In the genomic region with DNA sequence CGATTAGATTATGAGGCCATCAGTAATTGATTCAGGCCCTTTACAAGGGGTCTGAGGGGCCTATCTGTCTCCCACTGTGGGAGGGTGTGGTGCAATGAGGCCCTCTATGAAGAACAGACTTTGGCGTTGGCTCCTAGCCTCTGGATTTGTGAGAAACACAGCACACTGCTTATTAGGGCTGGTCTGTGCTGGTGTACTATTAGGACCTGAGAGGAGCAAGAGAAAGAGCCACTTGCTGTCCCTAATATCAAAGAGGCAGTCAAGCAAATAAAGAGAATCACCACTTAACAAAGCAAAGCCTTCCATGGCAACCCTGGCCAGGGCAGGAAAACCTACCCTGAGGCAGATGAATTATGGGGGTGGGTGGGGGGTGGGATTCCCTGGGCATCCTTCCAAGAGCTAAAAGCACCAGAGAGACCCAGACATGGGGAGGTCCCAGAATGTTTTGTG, we compare ENCODE assay signal across 13 mouse cellular contexts.
A peak's percentile ranks its signal among the peaks of the same experiment; 100 is the strongest.
DNase-seq lines count a peak whose midpoint lies in the region; ATAC-seq and TF ChIP-seq lines count a peak whose summit lies in the region.
"Had no signal": no experiment of that assay in that cellular context is flagged by ENCODE, and none has a peak within 500 bp of the region (broad histone marks: within the 10 kb centered on the region; RNA-seq: fewer than 3 reads in every experiment).

No protein-coding gene starts in this region.

- TF ChIP-seq CTCF in lung, postnatal 0 days (IDR thresholded peaks at IDR 0.05), result no peak

- no peaks in the 10 kb centered on the region for H3K36me3 ChIP-seq in embryonic facial prominence, embryonic 14.5 days (ENCODE audit: control insufficient read depth, insufficient read depth, low read length)
- H3K36me3 ChIP-seq in hindbrain, embryonic 13.5 days, result no peaks in the 10 kb centered on the region
- no peaks in the 10 kb centered on the region for H3K36me3 ChIP-seq in midbrain, embryonic 13.5 days
- H3K36me3 ChIP-seq in lung, postnatal 0 days (ENCODE audit: insufficient read depth, low read length), result no peaks in the 10 kb centered on the region
- H3K36me3 ChIP-seq in heart, embryonic 12.5 days, result 0 out of 2 replicates have a peak, but pooled peaks cover under 1% of the 10 kb centered on the region
- H3K36me3 ChIP-seq: lung, embryonic 15.5 days; stomach, embryonic 15.5 days had no signal

- 43% methylated on average over 2 of the region's 2 CpGs for WGBS in embryonic facial prominence, embryonic 14.5 days
- WGBS in hindbrain, embryonic 13.5 days, result 19% methylated on average over 2 of the region's 2 CpGs
- WGBS in midbrain, embryonic 13.5 days, result 2% methylated on average over 2 of the region's 2 CpGs
- WGBS in lung, postnatal 0 days, result 80% methylated on average over 2 of the region's 2 CpGs
- 45% methylated on average over 2 of the region's 2 CpGs for WGBS in heart, embryonic 12.5 days

- TF ChIP-seq EP300 in lung, postnatal 0 days (IDR thresholded peaks at IDR 0.05), result no peak

- peak; percentile 55 for ATAC-seq in embryonic facial prominence, embryonic 14.5 days (ENCODE audit: low read depth)
- ATAC-seq in hindbrain, embryonic 13.5 days (ENCODE audit: low FRiP score), result peak; percentile 91
- peak; percentile 87 for ATAC-seq in midbrain, embryonic 13.5 days
- no peak for ATAC-seq in lung, postnatal 0 days
- ATAC-seq in heart, embryonic 12.5 days (ENCODE audit: insufficient number of reproducible peaks, low FRiP score), result no peak

- no peak overlapping the region for H3K27ac ChIP-seq in embryonic facial prominence, embryonic 14.5 days (replicated peaks; ENCODE audit: low read depth, low read length)
- H3K27ac ChIP-seq in hindbrain, embryonic 13.5 days, result no peak overlapping the region; the same call in 1 of the 2 replicates
- no peak overlapping the region for H3K27ac ChIP-seq in midbrain, embryonic 13.5 days
- no peak overlapping the region for H3K27ac ChIP-seq in lung, postnatal 0 days (ENCODE audit: low read length)
- H3K27ac ChIP-seq in heart, embryonic 12.5 days (ENCODE audit: poor library complexity, severe bottlenecking), result no peak overlapping the region
- H3K27ac ChIP-seq: lung, embryonic 15.5 days; stomach, embryonic 15.5 days had no signal

- no peaks in the 10 kb centered on the region for H3K27me3 ChIP-seq in embryonic facial prominence, embryonic 14.5 days (replicated peaks; ENCODE audit: control insufficient read depth, insufficient read depth, low read length)
- H3K27me3 ChIP-seq in hindbrain, embryonic 13.5 days, result peaks cover 11% of the 10 kb centered on the region
- H3K27me3 ChIP-seq in midbrain, embryonic 13.5 days, result peaks cover 17% of the 10 kb centered on the region
- H3K27me3 ChIP-seq in lung, postnatal 0 days (replicated peaks; ENCODE audit: insufficient read depth, low read length), result no peaks in the 10 kb centered on the region
- no peaks in the 10 kb centered on the region for H3K27me3 ChIP-seq in heart, embryonic 12.5 days (replicated peaks)
- H3K27me3 ChIP-seq: lung, embryonic 15.5 days; stomach, embryonic 15.5 days had no signal

- H3K4me3 ChIP-seq in embryonic facial prominence, embryonic 14.5 days (ENCODE audit: low read depth, low read length), result no peak overlapping the region
- no peak overlapping the region for H3K4me3 ChIP-seq in hindbrain, embryonic 13.5 days
- no peak overlapping the region for H3K4me3 ChIP-seq in midbrain, embryonic 13.5 days (replicated peaks)
- no peak overlapping the region for H3K4me3 ChIP-seq in lung, postnatal 0 days (ENCODE audit: low read depth, low read length)
- H3K4me3 ChIP-seq in heart, embryonic 12.5 days, result no peak overlapping the region
- H3K4me3 ChIP-seq: lung, embryonic 15.5 days; stomach, embryonic 15.5 days had no signal

- DNase-seq in Muller cell, postnatal 12 days (ENCODE audit: inconsistent ontology term), result peak; percentile 73
- DNase-seq in embryonic facial prominence, embryonic 14.5 days (ENCODE audit: low spot score), result no peak
- DNase-seq in lung, postnatal 0 days (ENCODE audit: low spot score), result no peak
- DNase-seq in T-cell, adult 2 months (ENCODE audit: low spot score), result no peak
- no peak for DNase-seq in layer of hippocampus, adult 8-10 months (ENCODE audit: low spot score in 2 of 2)
- DNase-seq: adrenal gland, postnatal 25 days; heart, adult 18-20 months; kidney, postnatal 10 days had no signal

- H3K4me1 ChIP-seq in embryonic facial prominence, embryonic 14.5 days (ENCODE audit: control insufficient read depth, insufficient read depth, low read length), result peaks cover 8% of the 10 kb centered on the region
- peaks cover 24% of the 10 kb centered on the region for H3K4me1 ChIP-seq in hindbrain, embryonic 13.5 days (replicated peaks)
- peaks cover 24% of the 10 kb centered on the region for H3K4me1 ChIP-seq in midbrain, embryonic 13.5 days (replicated peaks)
- no peaks in the 10 kb centered on the region for H3K4me1 ChIP-seq in lung, postnatal 0 days (ENCODE audit: insufficient read depth, low read depth, low read length)
- H3K4me1 ChIP-seq in heart, embryonic 12.5 days (replicated peaks), result peaks cover 48% of the 10 kb centered on the region
- H3K4me1 ChIP-seq: lung, embryonic 15.5 days had no signal

- H3K9ac ChIP-seq in embryonic facial prominence, embryonic 14.5 days (ENCODE audit: low read depth, low read length), result no peak overlapping the region
- H3K9ac ChIP-seq in hindbrain, embryonic 13.5 days, result no peak overlapping the region
- no peak overlapping the region for H3K9ac ChIP-seq in midbrain, embryonic 13.5 days (replicated peaks)
- H3K9ac ChIP-seq in lung, postnatal 0 days (replicated peaks; ENCODE audit: low read depth), result no peak overlapping the region
- H3K9ac ChIP-seq in heart, embryonic 12.5 days, result no peak overlapping the region
- H3K9ac ChIP-seq: lung, embryonic 15.5 days; stomach, embryonic 15.5 days had no signal

- no peaks in the 10 kb centered on the region for H3K9me3 ChIP-seq in embryonic facial prominence, embryonic 14.5 days (ENCODE audit: control insufficient read depth, low read length)
- no peaks in the 10 kb centered on the region for H3K9me3 ChIP-seq in hindbrain, embryonic 13.5 days
- H3K9me3 ChIP-seq in midbrain, embryonic 13.5 days, result no peaks in the 10 kb centered on the region
- no peaks in the 10 kb centered on the region for H3K9me3 ChIP-seq in lung, postnatal 0 days (ENCODE audit: low read length)
- H3K9me3 ChIP-seq in heart, embryonic 12.5 days (replicated peaks), result no peaks in the 10 kb centered on the region
- H3K9me3 ChIP-seq: lung, embryonic 15.5 days; stomach, embryonic 15.5 days had no signal

- H3K4me2 ChIP-seq in embryonic facial prominence, embryonic 14.5 days (ENCODE audit: low read depth, low read length), result no peak overlapping the region
- no peak overlapping the region for H3K4me2 ChIP-seq in hindbrain, embryonic 13.5 days
- no peak overlapping the region for H3K4me2 ChIP-seq in midbrain, embryonic 13.5 days (replicated peaks)
- H3K4me2 ChIP-seq in lung, postnatal 0 days (replicated peaks; ENCODE audit: low read depth, low read length), result no peak overlapping the region
- H3K4me2 ChIP-seq in heart, embryonic 12.5 days, result no peak overlapping the region
- H3K4me2 ChIP-seq: lung, embryonic 15.5 days; stomach, embryonic 15.5 days had no signal

Comparison
In these comparisons a context has a peak if more than half of its experiments do, and no peak if none do; other contexts are left out.
1. ATAC-seq: peak in embryonic facial prominence, embryonic 14.5 days (single experiment), hindbrain, embryonic 13.5 days (single experiment) and midbrain, embryonic 13.5 days (single experiment); none in lung, postnatal 0 days (single experiment) and heart, embryonic 12.5 days (single experiment).